In the genomic region with DNA sequence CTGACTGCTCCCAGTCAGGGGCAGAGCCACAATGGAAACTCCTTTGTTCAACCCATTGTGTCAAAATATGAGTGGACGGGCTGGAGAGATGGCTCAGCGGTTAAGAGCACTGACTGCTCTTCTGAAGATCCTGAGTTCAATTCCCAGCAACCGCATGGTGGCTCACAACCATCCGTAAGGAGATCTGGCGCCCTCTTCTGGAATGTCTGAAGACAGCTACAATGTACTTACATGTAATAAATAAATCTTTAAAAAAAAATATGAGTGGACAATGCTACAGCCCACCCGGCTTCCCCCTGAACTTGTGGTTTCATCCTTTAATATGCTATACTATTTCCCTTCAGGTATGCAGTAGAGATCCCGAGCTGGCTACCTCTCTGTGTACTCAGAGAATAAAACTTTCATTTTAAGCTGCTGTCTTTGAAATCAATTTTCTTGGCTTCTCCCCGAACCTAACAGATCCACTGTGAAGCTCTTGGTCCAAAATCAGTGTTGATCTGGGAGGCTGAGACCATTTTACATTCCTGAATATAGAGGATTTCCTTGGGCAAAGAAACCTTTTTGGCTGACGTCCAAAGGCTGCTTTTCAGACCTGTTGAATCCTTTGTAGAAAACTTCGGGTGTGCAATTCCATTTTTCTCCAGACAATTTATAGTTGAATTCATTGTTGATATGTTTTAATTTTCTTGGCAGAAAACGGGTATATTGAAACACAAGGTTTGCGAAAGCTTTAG, we compare ENCODE assay signal across 8 mouse cellular contexts. TPM values are rescaled to one million over a fixed set of nuclear protein-coding genes. Genes with fewer than 3 reads are reported as not detected.
DNase-seq lines count a peak whose midpoint lies in the region; ATAC-seq and TF ChIP-seq lines count a peak whose summit lies in the region.

No protein-coding gene starts in this region.

- no peak for TF ChIP-seq POLR2A in spleen, adult 2 months (IDR thresholded peaks at IDR 0.05; ENCODE audit: low read depth, low read length)
- TF ChIP-seq POLR2A in cortical plate, adult 2 months (IDR thresholded peaks at IDR 0.05; ENCODE audit: extremely low read depth, insufficient read depth, low read length), result no peak

- ATAC-seq in hindbrain, embryonic 13.5 days (ENCODE audit: low FRiP score), result no peak
- ATAC-seq in liver, embryonic 14.5 days (ENCODE audit: insufficient read depth), result no peak

- 65% methylated on average over 12 of the region's 12 CpGs for WGBS in spleen, adult 2 months
- 74% methylated on average over 12 of the region's 12 CpGs for WGBS in hindbrain, embryonic 13.5 days
- WGBS in liver, embryonic 14.5 days (ENCODE audit: insufficient replicate concordance), result 58% methylated on average over 12 of the region's 12 CpGs

- H3K9me3 ChIP-seq in hindbrain, embryonic 13.5 days, result no peaks in the 10 kb centered on the region
- no peaks in the 10 kb centered on the region for H3K9me3 ChIP-seq in liver, embryonic 14.5 days (ENCODE audit: control insufficient read depth, low read length)

- peaks cover 5% of the 10 kb centered on the region; the same call in 1 of the 2 replicates for H3K36me3 ChIP-seq in spleen, adult 2 months (ENCODE audit: control insufficient read depth, insufficient read depth, low read length)
- peaks cover 25% of the 10 kb centered on the region for H3K36me3 ChIP-seq in hindbrain, embryonic 13.5 days
- H3K36me3 ChIP-seq in liver, embryonic 14.5 days (replicated peaks; ENCODE audit: control insufficient read depth, insufficient read depth, low read depth), result no peaks in the 10 kb centered on the region; the same call in 1 of the 2 replicates

- no peak overlapping the region for H3K27ac ChIP-seq in spleen, adult 2 months (ENCODE audit: insufficient read depth, low read length)
- no peak overlapping the region for H3K27ac ChIP-seq in cortical plate, adult 2 months (ENCODE audit: insufficient read depth, low read length)
- no peak overlapping the region for H3K27ac ChIP-seq in hindbrain, embryonic 13.5 days
- no peak overlapping the region for H3K27ac ChIP-seq in liver, embryonic 14.5 days

- peak overlapping the region; percentile 85; the same call in 1 of the 2 replicates for H3K9ac ChIP-seq in hindbrain, embryonic 13.5 days
- H3K9ac ChIP-seq in liver, embryonic 14.5 days (replicated peaks), result no peak overlapping the region

- no peak for TF ChIP-seq CTCF in spleen, adult 2 months (IDR thresholded peaks at IDR 0.05; ENCODE audit: extremely low read depth, insufficient read depth, insufficient read length, insufficient replicate concordance)
- TF ChIP-seq CTCF in cortical plate, adult 2 months (IDR thresholded peaks at IDR 0.05; ENCODE audit: extremely low read depth, insufficient read depth, low read length), result no peak
- TF ChIP-seq CTCF in liver, embryonic 14.5 days (IDR thresholded peaks at IDR 0.05; ENCODE audit: low read depth), result peak; percentile 69

- peak overlapping the region; percentile 86 for H3K4me2 ChIP-seq in hindbrain, embryonic 13.5 days
- H3K4me2 ChIP-seq in liver, embryonic 14.5 days (ENCODE audit: low read depth), result peak overlapping the region; percentile 79

- H3K4me3 ChIP-seq in spleen, adult 2 months (ENCODE audit: extremely low read depth, insufficient read depth, insufficient read length), result no peak overlapping the region
- peak overlapping the region; percentile 63; the same call in 1 of the 2 replicates for H3K4me3 ChIP-seq in cortical plate, adult 2 months (ENCODE audit: insufficient read depth, low read length)
- peak overlapping the region; percentile 68 for H3K4me3 ChIP-seq in hindbrain, embryonic 13.5 days
- peak overlapping the region in 1 of 2 experiments; percentile 91; a peak in 2 of 4 replicates for H3K4me3 ChIP-seq in liver, embryonic 14.5 days (ENCODE audit: insufficient read depth in 1 of 2, low read depth in 2 of 2, low read length in 2 of 2)

- peaks cover 5% of the 10 kb centered on the region; the same call in 1 of the 2 replicates for H3K4me1 ChIP-seq in spleen, adult 2 months (ENCODE audit: control insufficient read depth, insufficient read depth, insufficient read length)
- peaks cover 2% of the 10 kb centered on the region; the same call in 1 of the 2 replicates for H3K4me1 ChIP-seq in cortical plate, adult 2 months (ENCODE audit: control insufficient read depth, insufficient read depth, low read length)
- peaks cover 21% of the 10 kb centered on the region for H3K4me1 ChIP-seq in hindbrain, embryonic 13.5 days (replicated peaks)
- peaks cover 8 to 10% of the 10 kb centered on the region in 2 experiments for H3K4me1 ChIP-seq in liver, embryonic 14.5 days (replicated peaks; ENCODE audit: control insufficient read depth in 2 of 2, insufficient read depth in 2 of 2, low read length in 1 of 2)

- peak; percentile 3 to 6 for DNase-seq in spleen, adult 2 months (ENCODE audit: low read depth in 1 of 2, low spot score in 2 of 2)
- DNase-seq in spleen, adult 12 weeks (ENCODE audit: low spot score), result no peak
- peak; percentile 22 to 24 (median 24) for DNase-seq in liver, embryonic 14.5 days (ENCODE audit: low read depth in 3 of 3, low spot score in 3 of 3)
- DNase-seq in skeletal muscle tissue, adult 2 months (ENCODE audit: low read depth, low spot score), result peak; percentile 2
- DNase-seq in gastrocnemius, postnatal 25 days, result no peak
- DNase-seq in layer of hippocampus, adult 9-11 months, result no peak

- H3K27me3 ChIP-seq in spleen, adult 2 months (ENCODE audit: control insufficient read depth, insufficient read depth, low read length), result no peaks in the 10 kb centered on the region
- H3K27me3 ChIP-seq in hindbrain, embryonic 13.5 days, result no peaks in the 10 kb centered on the region
- no peaks in the 10 kb centered on the region for H3K27me3 ChIP-seq in liver, embryonic 14.5 days (ENCODE audit: control insufficient read depth, insufficient read depth, low read length)

- no peak for TF ChIP-seq EP300 in liver, embryonic 14.5 days (IDR thresholded peaks at IDR 0.05; ENCODE audit: low read depth)

RNA-seq across cellular contexts. Expression of a gene that starts 0.8 kb away (rescaled TPM):
- polyA plus RNA-seq in spleen, adult 2 months (2012; rRNA removed), result 2.9 TPM in 2 replicates
- 10.6 and 11.4 TPM in 2 replicates for polyA plus RNA-seq in cortical plate, adult 2 months (2012; rRNA removed)
- polyA plus RNA-seq in hindbrain, embryonic 13.5 days (2015; fragmentation: Nextera tagmentation; extraction: Ambion mirVana), result 19.8 and 22.7 TPM in 2 replicates
- polyA plus RNA-seq in liver, embryonic 14.5 days (2012; rRNA removed), result 1.1 and 1.8 TPM in 2 replicates
- 2.2 and 2.3 TPM in 2 replicates for polyA plus RNA-seq in liver, embryonic 14.5 days (2014; fragmentation: Nextera tagmentation; extraction: Ambion mirVana)
- total RNA-seq in gastrocnemius, postnatal 25 days (2021), result 1 to 10 TPM; 3.4 to 4.6 TPM

RNA-seq across cellular contexts. Expression of a gene that starts 26.5 kb away (rescaled TPM):
- 0.54 and 0.81 TPM in 2 replicates for polyA plus RNA-seq in spleen, adult 2 months (2012; rRNA removed)
- 3.1 and 3.2 TPM in 2 replicates for polyA plus RNA-seq in cortical plate, adult 2 months (2012; rRNA removed)
- polyA plus RNA-seq in hindbrain, embryonic 13.5 days (2015; fragmentation: Nextera tagmentation; extraction: Ambion mirVana), result 8.5 and 8.8 TPM in 2 replicates
- polyA plus RNA-seq in liver, embryonic 14.5 days (2012; rRNA removed), result 1.3 and 2.3 TPM in 2 replicates
- polyA plus RNA-seq in liver, embryonic 14.5 days (2014; fragmentation: Nextera tagmentation; extraction: Ambion mirVana), result 6.1 and 6.8 TPM in 2 replicates
- total RNA-seq in gastrocnemius, postnatal 25 days (2021), result 1 to 10 TPM in 1 of 2 experiments, under 1 TPM in 1; 0.87 to 1.1 TPM

RNA-seq across cellular contexts. Expression of a gene that starts 41.1 kb away (rescaled TPM):
- polyA plus RNA-seq in spleen, adult 2 months (2012; rRNA removed), result 0.26 and 0.34 TPM in 2 replicates
- polyA plus RNA-seq in cortical plate, adult 2 months (2012; rRNA removed), result 9.7 and 10.1 TPM in 2 replicates
- 25.5 and 26.5 TPM in 2 replicates for polyA plus RNA-seq in hindbrain, embryonic 13.5 days (2015; fragmentation: Nextera tagmentation; extraction: Ambion mirVana)
- 0.61 and 1.1 TPM in 2 replicates for polyA plus RNA-seq in liver, embryonic 14.5 days (2012; rRNA removed)
- polyA plus RNA-seq in liver, embryonic 14.5 days (2014; fragmentation: Nextera tagmentation; extraction: Ambion mirVana), result 1.8 and 2.0 TPM in 2 replicates
- total RNA-seq in gastrocnemius, postnatal 25 days (2021), result 1 to 10 TPM; 1.7 to 2.8 TPM

RNA-seq across cellular contexts. Expression of a gene that starts 44.9 kb away (rescaled TPM):
- polyA plus RNA-seq in spleen, adult 2 months (2012; rRNA removed), result 35.7 and 42.7 TPM in 2 replicates
- 32.8 and 37.6 TPM in 2 replicates for polyA plus RNA-seq in cortical plate, adult 2 months (2012; rRNA removed)
- polyA plus RNA-seq in hindbrain, embryonic 13.5 days (2015; fragmentation: Nextera tagmentation; extraction: Ambion mirVana), result 9.5 and 10.9 TPM in 2 replicates
- polyA plus RNA-seq in liver, embryonic 14.5 days (2012; rRNA removed), result 3.3 and 3.6 TPM in 2 replicates
- polyA plus RNA-seq in liver, embryonic 14.5 days (2014; fragmentation: Nextera tagmentation; extraction: Ambion mirVana), result 4.1 and 6.0 TPM in 2 replicates
- 1 to 10 TPM; 7.8 to 8.2 TPM for total RNA-seq in gastrocnemius, postnatal 25 days (2021)

Comparison
In these comparisons a context has a peak if more than half of its experiments do, and no peak if none do; other contexts are left out.
1. DNase-seq: peak in spleen, adult 2 months (2 of 2), liver, embryonic 14.5 days (3 of 3) and skeletal muscle tissue, adult 2 months (single experiment); none in spleen, adult 12 weeks (single experiment), gastrocnemius, postnatal 25 days (single experiment) and layer of hippocampus, adult 9-11 months (single experiment).